Mouse (Mus musculus) G1E (cell line): ENCODE results near the gene Neurl1a.

ENCODE experiments used
- GATA1 ChIP-seq: IDR thresholded peaks from 2 replicates; pipeline ENCODE4 v1.6.1; 2012; ENCODE audit warnings: borderline replicate concordance, low read length, inconsistent platforms, mixed read lengths
- TAL1 ChIP-seq: conservative IDR thresholded peaks from 2 replicates; pipeline ENCODE4 v1.6.1; 2012; ENCODE audit warnings: low read depth, low read length, inconsistent platforms, mixed read lengths

GRCm38 (mm10) chr19:47301303-47302190, 122.9 kb downstream of the Neurl1a start:
- TF ChIP-seq GATA1 (no peak), TAL1 (no peak)
